In the genomic region with DNA sequence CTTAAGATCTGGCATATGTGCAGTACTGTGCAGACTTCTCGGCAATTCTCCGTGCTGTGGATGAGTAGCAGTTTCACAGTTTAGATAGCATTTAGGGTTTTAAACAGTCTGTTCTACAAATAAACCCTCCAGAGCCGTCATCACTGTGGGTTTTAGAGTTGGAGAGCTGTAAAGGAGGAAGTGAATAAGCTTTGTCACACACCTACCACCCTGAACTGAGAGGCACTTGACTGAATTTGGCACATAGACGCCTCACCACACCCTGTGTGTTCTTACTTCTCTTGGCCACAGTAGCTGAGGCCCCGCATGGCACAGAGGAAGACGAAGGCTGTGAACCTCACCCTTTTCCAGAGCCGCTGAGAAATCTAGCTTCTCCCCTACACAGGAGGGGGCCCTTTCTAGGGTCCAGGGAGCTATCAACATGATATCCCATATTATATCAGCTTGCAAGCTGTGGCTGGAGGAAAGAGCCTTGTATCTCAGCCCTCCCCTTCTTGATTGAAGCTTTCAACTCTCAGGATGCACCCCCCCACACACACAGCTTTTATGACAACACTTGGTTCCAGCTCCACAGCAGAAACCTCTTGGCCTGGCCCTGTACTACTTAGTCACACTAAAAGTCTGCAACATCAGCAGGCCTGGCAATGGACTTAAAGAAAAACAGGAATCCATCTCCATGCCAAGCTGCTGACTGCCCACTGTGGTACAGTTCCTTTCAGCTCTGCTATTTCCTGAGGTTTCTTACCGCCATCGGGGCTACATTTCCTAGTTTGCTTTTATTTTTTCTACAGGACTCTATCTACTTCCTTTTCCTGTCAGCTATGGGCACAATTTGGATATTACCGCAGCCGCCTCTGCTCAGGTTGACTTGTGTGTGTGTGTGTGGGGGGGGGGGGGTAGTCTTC, we compare ENCODE assay signal across 8 mouse cellular contexts. TPM values are rescaled to one million over a fixed set of nuclear protein-coding genes. Genes with fewer than 3 reads are reported as not detected.
DNase-seq lines count a peak whose midpoint lies in the region; ATAC-seq and TF ChIP-seq lines count a peak whose summit lies in the region.

No protein-coding gene starts in this region.

- no peak for TF ChIP-seq CTCF in lung, adult 2 months (IDR thresholded peaks at IDR 0.05; ENCODE audit: insufficient read depth, low read length)

- DNase-seq in hindbrain, embryonic 11.5 days (ENCODE audit: low spot score): no peak
- DNase-seq in T-cell, adult 2 months (ENCODE audit: low spot score): peak; percentile 73
- peak; percentile 33 for DNase-seq in lung, adult 2 months
- peak; percentile 57 to 58 for DNase-seq in spleen, adult 18-20 months
- no peak for DNase-seq in urinary bladder, postnatal 4 days (ENCODE audit: low spot score in 2 of 2)
- no peak for DNase-seq in midbrain, embryonic 14.5 days

- no peaks in the 10 kb centered on the region for H3K4me1 ChIP-seq in hindbrain, embryonic 15.5 days (replicated peaks)
- H3K4me1 ChIP-seq in hindbrain, embryonic 11.5 days (replicated peaks; ENCODE audit: control insufficient read depth, insufficient read depth, low read length): no peaks in the 10 kb centered on the region
- peaks cover 17 to 33% of the 10 kb centered on the region in 2 experiments for H3K4me1 ChIP-seq in heart, embryonic 14.5 days (ENCODE audit: control insufficient read depth in 2 of 2, insufficient read depth in 2 of 2, low read length in 2 of 2)
- peaks cover 16% of the 10 kb centered on the region for H3K4me1 ChIP-seq in lung, adult 2 months (ENCODE audit: control insufficient read depth, insufficient read depth, low read length)
- H3K4me1 ChIP-seq in midbrain, embryonic 14.5 days (ENCODE audit: control insufficient read depth, insufficient read depth, low read length): no peaks in the 10 kb centered on the region

- H3K4me2 ChIP-seq in hindbrain, embryonic 15.5 days: no peak overlapping the region
- no peak overlapping the region for H3K4me2 ChIP-seq in hindbrain, embryonic 11.5 days (replicated peaks; ENCODE audit: low read depth, low read length)
- H3K4me2 ChIP-seq in heart, embryonic 14.5 days (ENCODE audit: low read length): peak overlapping the region; percentile 17
- H3K4me2 ChIP-seq in midbrain, embryonic 14.5 days (ENCODE audit: low read length): no peak overlapping the region

- H3K36me3 ChIP-seq in hindbrain, embryonic 15.5 days: no peaks in the 10 kb centered on the region
- H3K36me3 ChIP-seq in hindbrain, embryonic 11.5 days (ENCODE audit: control insufficient read depth, insufficient read depth, low read length): no peaks in the 10 kb centered on the region
- H3K36me3 ChIP-seq in heart, embryonic 14.5 days (ENCODE audit: control insufficient read depth, insufficient read depth, low read length): no peaks in the 10 kb centered on the region
- H3K36me3 ChIP-seq in midbrain, embryonic 14.5 days (ENCODE audit: control insufficient read depth, insufficient read depth, low read length): no peaks in the 10 kb centered on the region

- ATAC-seq in hindbrain, embryonic 15.5 days (ENCODE audit: low FRiP score, low read depth): peak; percentile 54; the same call in 1 of the 2 replicates
- no peak for ATAC-seq in hindbrain, embryonic 11.5 days (ENCODE audit: low FRiP score)
- peak; percentile 76; the same call in 1 of the 2 replicates for ATAC-seq in heart, embryonic 14.5 days (ENCODE audit: insufficient number of reproducible peaks, insufficient read depth, low FRiP score, low read depth)
- no peak for ATAC-seq in midbrain, embryonic 14.5 days (ENCODE audit: low FRiP score, low TSS enrichment)

- H3K27ac ChIP-seq in hindbrain, embryonic 15.5 days (replicated peaks): no peak overlapping the region
- H3K27ac ChIP-seq in hindbrain, embryonic 11.5 days (ENCODE audit: low read depth, low read length): no peak overlapping the region
- peak overlapping the region; percentile 66 to 77 for H3K27ac ChIP-seq in heart, embryonic 14.5 days (replicated peaks in 1 of 2; ENCODE audit: control insufficient read depth in 1 of 2, insufficient read depth in 1 of 2, low read depth in 2 of 2, low read length in 2 of 2)
- H3K27ac ChIP-seq in midbrain, embryonic 14.5 days (replicated peaks; ENCODE audit: low read depth, low read length): no peak overlapping the region

- no peaks in the 10 kb centered on the region for H3K9me3 ChIP-seq in hindbrain, embryonic 15.5 days
- H3K9me3 ChIP-seq in hindbrain, embryonic 11.5 days (ENCODE audit: control insufficient read depth, low read length): no peaks in the 10 kb centered on the region
- no peaks in the 10 kb centered on the region for H3K9me3 ChIP-seq in heart, embryonic 14.5 days (ENCODE audit: control insufficient read depth, low read length)
- no peaks in the 10 kb centered on the region for H3K9me3 ChIP-seq in midbrain, embryonic 14.5 days (ENCODE audit: control insufficient read depth, low read length)

- no peak overlapping the region for H3K4me3 ChIP-seq in hindbrain, embryonic 15.5 days
- no peak overlapping the region for H3K4me3 ChIP-seq in hindbrain, embryonic 11.5 days (ENCODE audit: low read depth, low read length)
- H3K4me3 ChIP-seq in heart, embryonic 14.5 days (ENCODE audit: control insufficient read depth in 1 of 2, insufficient read depth in 1 of 2, low read depth in 1 of 2, low read length in 2 of 2): no peak overlapping the region
- H3K4me3 ChIP-seq in lung, adult 2 months (replicated peaks; ENCODE audit: extremely low read depth, low read depth, low read length): no peak overlapping the region
- no peak overlapping the region for H3K4me3 ChIP-seq in midbrain, embryonic 14.5 days (replicated peaks; ENCODE audit: low read depth, low read length)

- no peaks in the 10 kb centered on the region for H3K27me3 ChIP-seq in hindbrain, embryonic 15.5 days
- no peaks in the 10 kb centered on the region for H3K27me3 ChIP-seq in hindbrain, embryonic 11.5 days (ENCODE audit: control insufficient read depth, insufficient read depth, low read length)
- H3K27me3 ChIP-seq in heart, embryonic 14.5 days (ENCODE audit: control insufficient read depth, insufficient read depth, low read length): no peaks in the 10 kb centered on the region
- no peaks in the 10 kb centered on the region for H3K27me3 ChIP-seq in midbrain, embryonic 14.5 days (ENCODE audit: control insufficient read depth, insufficient read depth, low read length)

- WGBS in hindbrain, embryonic 15.5 days: 92% methylated on average over 11 of the region's 11 CpGs
- 87% methylated on average over 11 of the region's 11 CpGs for WGBS in hindbrain, embryonic 11.5 days
- WGBS in heart, embryonic 14.5 days: 28% methylated on average over 11 of the region's 11 CpGs
- WGBS in lung, adult 2 months: 36% methylated on average over 11 of the region's 11 CpGs
- 93% methylated on average over 11 of the region's 11 CpGs for WGBS in midbrain, embryonic 14.5 days

- H3K9ac ChIP-seq in hindbrain, embryonic 15.5 days: no peak overlapping the region
- H3K9ac ChIP-seq in hindbrain, embryonic 11.5 days (ENCODE audit: low read depth, low read length): no peak overlapping the region
- H3K9ac ChIP-seq in heart, embryonic 14.5 days (ENCODE audit: low read length): no peak overlapping the region
- no peak overlapping the region for H3K9ac ChIP-seq in midbrain, embryonic 14.5 days (replicated peaks; ENCODE audit: low read length)

- no peak for TF ChIP-seq POLR2A in lung, adult 2 months (IDR thresholded peaks at IDR 0.05; ENCODE audit: borderline replicate concordance, extremely low read depth, low read depth, low read length)

RNA-seq across cellular contexts. Expression of a gene that starts 35.9 kb away (rescaled TPM):
- polyA plus RNA-seq in hindbrain, embryonic 15.5 days (2015; fragmentation: Nextera tagmentation; extraction: Ambion mirVana): 4.8 and 4.9 TPM in 2 replicates
- 3.0 and 3.3 TPM in 2 replicates for polyA plus RNA-seq in hindbrain, embryonic 11.5 days (2014; fragmentation: Nextera tagmentation; extraction: Ambion mirVana)
- 8.1 and 8.6 TPM in 2 replicates for polyA plus RNA-seq in heart, embryonic 14.5 days (2014; fragmentation: Nextera tagmentation; extraction: Ambion mirVana)
- 13.2 and 15.1 TPM in 2 replicates for polyA plus RNA-seq in lung, adult 2 months (2012; rRNA removed)
- polyA plus RNA-seq in midbrain, embryonic 14.5 days (2014; fragmentation: Nextera tagmentation; extraction: Ambion mirVana): 5.8 and 6.4 TPM in 2 replicates

Comparison
In these comparisons a context has a peak if more than half of its experiments do, and no peak if none do; other contexts are left out.
1. ATAC-seq: peak in hindbrain, embryonic 15.5 days (single experiment) and heart, embryonic 14.5 days (single experiment); none in hindbrain, embryonic 11.5 days (single experiment) and midbrain, embryonic 14.5 days (single experiment).
2. H3K27ac ChIP-seq: peak in heart, embryonic 14.5 days (2 of 2); none in hindbrain, embryonic 15.5 days (single experiment), hindbrain, embryonic 11.5 days (single experiment) and midbrain, embryonic 14.5 days (single experiment).
3. DNase-seq: peak in T-cell, adult 2 months (single experiment), lung, adult 2 months (single experiment) and spleen, adult 18-20 months (2 of 2); none in hindbrain, embryonic 11.5 days (single experiment), urinary bladder, postnatal 4 days (0 of 2) and midbrain, embryonic 14.5 days (single experiment).